Mouse (Mus musculus) kidney, embryonic 15.5 days (tissue): Measurements from ENCODE around the gene Lce3d. TPM values are rescaled to one million over a fixed set of nuclear protein-coding genes. Genes with fewer than 3 reads are reported as not detected.

Source experiments
- polyA plus RNA-seq: library from polyadenylated mRNA; unstranded; fragments of >200 nt; fragmentation: Nextera tagmentation; extraction: Ambion mirVana; gene quantifications from 2 replicates; pipeline ENCODE4 v1.2.1, GENCODE M21; 2015

Lce3d gene
- polyA plus RNA-seq, 1 experiment from 2014 or later, result not detected

Other genes starting within 250 kb of the Lce3d start
- gene Lce1e, start 248.3 kb upstream of the Lce3d start, polyA plus RNA-seq, result not detected in 2 replicates
- not detected in 2 replicates for gene Lce1f, start 237.0 kb upstream of the Lce3d start, polyA plus RNA-seq
- gene Gm38119, start 218.3 kb upstream of the Lce3d start, polyA plus RNA-seq, result not detected in 2 replicates
- gene Lce1g, start 205.1 kb upstream of the Lce3d start, polyA plus RNA-seq, result not detected in 2 replicates
- gene Lce1h, start 192.3 kb upstream of the Lce3d start, polyA plus RNA-seq, result not detected in 2 replicates
- not detected in 2 replicates for gene Lce1i, start 178.5 kb upstream of the Lce3d start, polyA plus RNA-seq
- not detected in 2 replicates for gene Lce1j, start 166.9 kb upstream of the Lce3d start, polyA plus RNA-seq
- not detected in 2 replicates for gene Lce1k, start 149.5 kb upstream of the Lce3d start, polyA plus RNA-seq
- gene Kprp, start 130.1 kb upstream of the Lce3d start, polyA plus RNA-seq, result not detected in 2 replicates
- gene Lce1l, start 106.1 kb upstream of the Lce3d start, polyA plus RNA-seq, result not detected in 2 replicates
- not detected in 2 replicates for gene 2310050C09Rik, start 87.2 kb upstream of the Lce3d start, polyA plus RNA-seq
- gene Lce3a, start 31.2 kb upstream of the Lce3d start, polyA plus RNA-seq, result not detected in 2 replicates
- gene Lce3b, start 24.4 kb upstream of the Lce3d start, polyA plus RNA-seq, result not detected in 2 replicates
- not detected in 2 replicates for gene Lce3c, start 12.9 kb upstream of the Lce3d start, polyA plus RNA-seq
- gene Lce3e, start 9.7 kb downstream of the Lce3d start, polyA plus RNA-seq, result not detected in 2 replicates
- not detected in 2 replicates for gene Lce3f, start 34.8 kb downstream of the Lce3d start, polyA plus RNA-seq
- gene Crct1, start 58.3 kb downstream of the Lce3d start, polyA plus RNA-seq, result 0.45 and 0.64 TPM in 2 replicates
- not detected in 2 replicates for gene Lce1m, start 61.7 kb downstream of the Lce3d start, polyA plus RNA-seq
- gene Gm4858, start 111.4 kb downstream of the Lce3d start, polyA plus RNA-seq, result 0.22 TPM in 1 of 2 replicates, not detected in the other
- 0.10 TPM in 1 of 2 replicates, not detected in the other for gene Crnn, start 187.4 kb downstream of the Lce3d start, polyA plus RNA-seq
- gene Flg2, start 239.9 kb downstream of the Lce3d start, polyA plus RNA-seq, result not detected in 2 replicates